Mouse (Mus musculus): ENCODE results near the gene Lce1h. TPM values are rescaled to one million over a fixed set of nuclear protein-coding genes. Genes with fewer than 3 reads are reported as not detected.

Lce1h gene
- polyA plus RNA-seq, 1 experiment from 2014 or later: not detected

GRCm38 (mm10) chr3:92720250-92720649 lies 44.6 kb downstream of the Lce1h start, which contains the start of gene Lce1f:
Gene Lce1f (minus strand): TSS chr3:92720350.
- H3K9me3 ChIP-seq (ENCODE audit: control insufficient read depth, low read length): no peaks in the 10 kb centered on the region
- H3K27me3 ChIP-seq (ENCODE audit: control insufficient read depth, insufficient read depth, low read depth, low read length): no peaks in the 10 kb centered on the region
- no peak within 1 kb of the TSS for H3K4me3 ChIP-seq (ENCODE audit: low read length)
- no peaks in the 10 kb centered on the region for H3K4me1 ChIP-seq (replicated peaks; ENCODE audit: control insufficient read depth, insufficient read depth, low read length)
- H3K9ac ChIP-seq (ENCODE audit: low read length): no peak within 1 kb of the TSS
- 70% methylated on average over 3 of the region's 3 CpGs for WGBS
- no peak for ATAC-seq (ENCODE audit: low read depth)
- no peak within 1 kb of the TSS for H3K4me2 ChIP-seq (ENCODE audit: low read depth, low read length)
- H3K27ac ChIP-seq (ENCODE audit: low read length): no peak within 1 kb of the TSS
- H3K36me3 ChIP-seq (ENCODE audit: control insufficient read depth, insufficient read depth, low read length): no peaks in the 10 kb centered on the region

DNA sequence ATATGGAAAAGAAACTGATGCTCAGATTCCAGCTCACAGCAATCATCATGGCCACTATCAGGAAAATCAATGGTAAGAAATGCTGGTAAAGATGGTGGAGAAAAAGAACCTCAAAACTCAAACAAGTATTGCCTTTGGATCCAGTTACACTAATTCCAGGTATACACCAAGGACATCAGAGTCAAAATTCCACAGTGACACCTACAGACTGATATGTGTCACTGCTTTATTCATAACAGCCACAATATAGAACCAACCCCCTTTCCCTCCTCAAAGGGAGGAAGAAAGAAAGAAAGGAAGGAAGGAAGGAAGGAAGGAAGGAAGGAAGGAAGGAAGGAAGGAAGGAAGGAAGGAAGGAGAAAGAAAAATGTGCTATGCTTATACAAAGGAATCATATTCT lies 49.7 kb downstream of the Lce1h start:
- H3K9ac ChIP-seq (ENCODE audit: low read length): no peak overlapping the region
- H3K4me3 ChIP-seq (ENCODE audit: low read length): no peak overlapping the region
- H3K27ac ChIP-seq (ENCODE audit: low read length): no peak overlapping the region
- H3K27me3 ChIP-seq (ENCODE audit: control insufficient read depth, insufficient read depth, low read depth, low read length): no peaks in the 10 kb centered on the region
- H3K9me3 ChIP-seq (ENCODE audit: control insufficient read depth, low read length): no peaks in the 10 kb centered on the region
- H3K4me1 ChIP-seq (replicated peaks; ENCODE audit: control insufficient read depth, insufficient read depth, low read length): no peaks in the 10 kb centered on the region
- H3K36me3 ChIP-seq (ENCODE audit: control insufficient read depth, insufficient read depth, low read length): no peaks in the 10 kb centered on the region
- no peak for ATAC-seq (ENCODE audit: low read depth)
- no peak overlapping the region for H3K4me2 ChIP-seq (ENCODE audit: low read depth, low read length)

Other genes starting within 250 kb of the Lce1h start
- gene 2310046K23Rik, start 230.6 kb downstream of the Lce1h start, polyA plus RNA-seq (2015; fragmentation: Nextera tagmentation; extraction: Ambion mirVana): not detected in 2 replicates
- 0.64 TPM in 1 of 2 replicates, not detected in the other for gene Ivl, start 191.3 kb downstream of the Lce1h start, polyA plus RNA-seq (2015; fragmentation: Nextera tagmentation; extraction: Ambion mirVana)
- not detected in 2 replicates for gene Smcp, start 176.1 kb downstream of the Lce1h start, polyA plus RNA-seq (2015; fragmentation: Nextera tagmentation; extraction: Ambion mirVana)
- gene 2210017I01Rik, start 157.6 kb downstream of the Lce1h start, polyA plus RNA-seq (2015; fragmentation: Nextera tagmentation; extraction: Ambion mirVana): not detected in 2 replicates
- gene Lce6a, start 143.4 kb downstream of the Lce1h start, polyA plus RNA-seq (2015; fragmentation: Nextera tagmentation; extraction: Ambion mirVana): not detected in 2 replicates
- gene Lce1a1, start 116.8 kb downstream of the Lce1h start, polyA plus RNA-seq (2015; fragmentation: Nextera tagmentation; extraction: Ambion mirVana): 0.31 TPM in 1 of 2 replicates, not detected in the other
- gene Lce1b, start 108.1 kb downstream of the Lce1h start, polyA plus RNA-seq (2015; fragmentation: Nextera tagmentation; extraction: Ambion mirVana): not detected in 2 replicates
- not detected in 2 replicates for gene Lce1a2, start 94.8 kb downstream of the Lce1h start, polyA plus RNA-seq (2015; fragmentation: Nextera tagmentation; extraction: Ambion mirVana)
- gene Lce1c, start 85.8 kb downstream of the Lce1h start, polyA plus RNA-seq (2015; fragmentation: Nextera tagmentation; extraction: Ambion mirVana): not detected in 2 replicates
- gene Lce1d, start 77.9 kb downstream of the Lce1h start, polyA plus RNA-seq (2015; fragmentation: Nextera tagmentation; extraction: Ambion mirVana): not detected in 2 replicates
- gene Lce1e, start 56.0 kb downstream of the Lce1h start, polyA plus RNA-seq (2015; fragmentation: Nextera tagmentation; extraction: Ambion mirVana): not detected in 2 replicates
- not detected in 2 replicates for gene Lce1f, start 44.7 kb downstream of the Lce1h start, polyA plus RNA-seq (2015; fragmentation: Nextera tagmentation; extraction: Ambion mirVana)
- not detected in 2 replicates for gene Gm38119, start 26.0 kb downstream of the Lce1h start, polyA plus RNA-seq (2015; fragmentation: Nextera tagmentation; extraction: Ambion mirVana)
- gene Lce1g, start 12.7 kb downstream of the Lce1h start, polyA plus RNA-seq (2015; fragmentation: Nextera tagmentation; extraction: Ambion mirVana): not detected in 2 replicates
- gene Lce1i, start 13.8 kb upstream of the Lce1h start, polyA plus RNA-seq (2015; fragmentation: Nextera tagmentation; extraction: Ambion mirVana): not detected in 2 replicates
- gene Lce1j, start 25.4 kb upstream of the Lce1h start, polyA plus RNA-seq (2015; fragmentation: Nextera tagmentation; extraction: Ambion mirVana): not detected in 2 replicates
- gene Lce1k, start 42.8 kb upstream of the Lce1h start, polyA plus RNA-seq (2015; fragmentation: Nextera tagmentation; extraction: Ambion mirVana): not detected in 2 replicates
- not detected in 2 replicates for gene Kprp, start 62.2 kb upstream of the Lce1h start, polyA plus RNA-seq (2015; fragmentation: Nextera tagmentation; extraction: Ambion mirVana)
- not detected in 2 replicates for gene Lce1l, start 86.2 kb upstream of the Lce1h start, polyA plus RNA-seq (2015; fragmentation: Nextera tagmentation; extraction: Ambion mirVana)
- gene 2310050C09Rik, start 105.2 kb upstream of the Lce1h start, polyA plus RNA-seq (2015; fragmentation: Nextera tagmentation; extraction: Ambion mirVana): not detected in 2 replicates
- gene Lce3a, start 161.2 kb upstream of the Lce1h start, polyA plus RNA-seq (2015; fragmentation: Nextera tagmentation; extraction: Ambion mirVana): not detected in 2 replicates
- not detected in 2 replicates for gene Lce3b, start 167.9 kb upstream of the Lce1h start, polyA plus RNA-seq (2015; fragmentation: Nextera tagmentation; extraction: Ambion mirVana)
- not detected in 2 replicates for gene Lce3c, start 179.4 kb upstream of the Lce1h start, polyA plus RNA-seq (2015; fragmentation: Nextera tagmentation; extraction: Ambion mirVana)
- gene Lce3d, start 192.3 kb upstream of the Lce1h start, polyA plus RNA-seq (2015; fragmentation: Nextera tagmentation; extraction: Ambion mirVana): not detected in 2 replicates
- gene Lce3e, start 202.0 kb upstream of the Lce1h start, polyA plus RNA-seq (2015; fragmentation: Nextera tagmentation; extraction: Ambion mirVana): not detected in 2 replicates
- 0.70 TPM in 1 of 2 replicates, not detected in the other for gene Lce3f, start 227.2 kb upstream of the Lce1h start, polyA plus RNA-seq (2015; fragmentation: Nextera tagmentation; extraction: Ambion mirVana)

Data from lung, embryonic 16.5 days (tissue).